Mouse (Mus musculus) frontal cortex, postnatal 36 days (tissue): ENCODE measurements around the gene Rtn4r.

Source experiments
- DNase-seq, 2 experiments: peaks; one replicate each; pipeline ENCODE4 v3.0.0; 2022; ENCODE audit warnings: low spot score in 2 of 2

The Rtn4r gene

DNA sequence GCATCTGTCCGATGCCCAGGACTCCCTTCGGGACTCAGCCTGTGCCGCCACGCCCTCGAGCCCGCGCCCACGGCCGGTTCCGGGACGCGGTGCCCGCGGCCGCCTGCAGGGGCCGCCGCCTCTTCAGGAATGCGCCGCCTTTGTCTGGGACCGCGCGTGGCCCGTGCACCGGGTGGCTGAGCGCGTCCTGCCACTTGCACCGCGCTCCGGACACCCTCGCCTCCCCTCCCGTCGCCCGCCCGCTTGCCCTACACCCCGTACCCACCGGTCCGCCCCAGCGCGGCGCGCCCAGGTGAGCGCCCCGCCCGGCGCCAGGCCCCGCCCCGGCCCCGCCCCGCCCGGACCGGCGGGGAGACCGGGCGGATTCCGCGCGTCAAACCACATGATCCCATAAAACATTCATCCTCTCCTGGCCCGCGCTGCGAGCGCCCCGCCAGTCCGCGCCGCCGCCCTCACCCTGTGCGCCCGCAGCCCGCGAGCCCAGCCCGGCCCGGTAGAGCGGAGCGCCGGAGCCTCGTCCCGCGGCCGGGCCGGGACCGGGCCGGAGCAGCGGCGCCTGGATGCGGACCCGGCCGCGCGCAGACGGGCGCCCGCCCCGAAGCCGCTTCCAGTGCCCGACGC lies at the start of gene Rtn4r:
Gene Rtn4r, plus strand, starts transcription at position 402 of the 621 bp plus-strand sequence.
- DNase-seq: peak in 1 of 2 experiments; percentile 66

- DNase-seq: no peak
Measured at GRCm38 (mm10) chr16:18078314-18079015, 49.0 kb upstream of the Rtn4r start.

- no peak for DNase-seq
Measured at GRCm38 (mm10) chr16:18079300-18079699, 48.1 kb upstream of the Rtn4r start.

DNA sequence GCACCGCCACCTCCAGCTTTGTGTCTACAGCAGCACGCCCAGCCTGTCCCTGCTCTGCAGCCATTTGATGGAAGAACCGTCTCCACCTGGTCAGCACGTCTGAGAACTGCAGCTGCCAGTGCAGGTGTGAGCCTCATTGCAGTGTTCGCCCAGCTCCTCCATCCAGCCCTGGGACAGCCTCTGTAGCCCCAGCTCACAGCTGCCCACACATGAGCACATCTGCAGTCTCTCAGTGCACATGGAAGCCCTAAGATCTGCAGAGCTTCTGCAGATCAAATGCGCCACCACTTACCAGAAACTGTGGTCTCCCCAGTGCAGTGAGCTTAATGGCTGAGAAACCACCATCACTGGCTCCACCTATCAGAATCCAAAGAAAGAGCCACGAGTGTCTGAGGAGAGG lies 47.3 kb upstream of the Rtn4r start:
- no peak for DNase-seq

DNA sequence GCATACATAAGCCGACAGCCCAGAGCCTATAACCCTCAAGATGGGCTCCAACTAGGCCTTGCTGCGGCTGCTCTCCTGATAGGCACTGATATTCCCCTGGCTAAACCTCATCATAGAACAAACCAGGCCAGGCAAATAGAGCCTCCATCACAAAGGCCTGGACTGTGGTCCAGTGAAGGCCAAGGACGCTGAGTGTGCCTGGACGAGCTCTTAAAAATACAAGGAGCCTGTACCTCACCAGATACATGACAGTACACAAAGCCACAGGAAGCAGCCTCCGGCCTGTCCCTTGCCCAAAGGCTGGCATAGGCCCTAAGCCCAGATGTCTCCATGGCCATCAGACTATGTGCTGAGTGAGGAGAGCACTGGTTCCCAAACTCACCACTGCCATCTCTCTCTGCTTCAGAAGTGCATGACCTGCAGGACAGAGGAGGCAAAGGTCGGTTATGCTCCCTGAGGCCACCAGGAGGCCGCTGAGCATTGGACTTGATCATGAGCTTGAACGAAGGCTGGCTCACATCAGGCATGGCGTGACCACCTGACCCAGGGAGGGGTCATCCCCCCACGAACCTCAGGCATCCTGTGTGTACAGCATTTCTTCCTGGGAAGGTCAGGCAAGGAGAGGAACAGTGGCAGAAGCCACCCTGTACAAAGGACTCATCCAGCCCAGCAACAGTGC lies 46.2 kb upstream of the Rtn4r start:
- no peak for DNase-seq

DNA sequence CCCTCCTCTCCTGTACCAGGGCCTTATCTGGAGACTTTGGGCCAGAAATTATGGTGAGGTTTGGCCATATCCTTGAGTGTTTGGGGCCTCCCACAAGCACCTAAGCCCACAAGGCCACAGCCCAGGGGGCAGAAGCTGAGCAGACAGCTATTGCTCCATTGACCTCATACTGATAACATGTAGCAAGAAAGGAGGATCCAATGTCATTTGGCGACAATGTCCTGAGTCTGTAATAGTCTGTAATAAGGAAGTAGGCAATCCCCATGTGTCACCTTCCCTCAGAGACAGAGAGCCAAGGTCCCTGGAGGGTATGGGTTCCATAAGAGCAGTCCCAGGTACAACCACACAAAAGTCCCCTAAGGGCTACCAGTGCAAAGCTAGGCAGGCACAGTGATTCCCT lies 45.2 kb upstream of the Rtn4r start:
- no peak for DNase-seq

GRCm38 (mm10) chr16:18083231-18083951 lies 44.1 kb upstream of the Rtn4r start:
- peak; percentile 44 to 62 for DNase-seq

- DNase-seq: no peak
Measured at GRCm38 (mm10) chr16:18084262-18084661, 43.2 kb upstream of the Rtn4r start.

DNA sequence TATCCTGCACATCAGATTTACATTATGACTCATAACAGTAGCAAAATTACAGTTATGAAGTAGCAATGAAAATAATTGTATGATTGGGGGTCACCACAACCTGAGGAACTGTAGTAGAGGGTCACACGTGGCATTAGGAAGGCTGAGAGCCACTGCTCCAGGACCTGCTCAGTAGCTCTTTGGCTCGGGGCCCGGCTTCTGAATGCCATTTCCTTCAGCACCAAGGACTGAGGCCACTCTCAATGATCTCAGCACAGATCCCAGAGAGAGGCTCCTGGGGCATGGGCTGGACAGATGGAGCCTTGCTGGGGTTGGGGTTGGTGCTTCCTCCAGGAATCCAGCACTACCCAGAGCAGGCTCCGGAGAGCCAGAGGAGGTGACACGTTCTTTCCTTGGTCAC lies 40.3 kb upstream of the Rtn4r start:
- peak in 1 of 2 experiments; percentile 40 for DNase-seq

GRCm38 (mm10) chr16:18096348-18096747 lies 31.1 kb upstream of the Rtn4r start:
- no peak for DNase-seq

- DNase-seq: no peak
Measured at GRCm38 (mm10) chr16:18102816-18103215, 24.6 kb upstream of the Rtn4r start.

- DNase-seq: no peak
Measured at GRCm38 (mm10) chr16:18103366-18103765, 24.1 kb upstream of the Rtn4r start.

DNA sequence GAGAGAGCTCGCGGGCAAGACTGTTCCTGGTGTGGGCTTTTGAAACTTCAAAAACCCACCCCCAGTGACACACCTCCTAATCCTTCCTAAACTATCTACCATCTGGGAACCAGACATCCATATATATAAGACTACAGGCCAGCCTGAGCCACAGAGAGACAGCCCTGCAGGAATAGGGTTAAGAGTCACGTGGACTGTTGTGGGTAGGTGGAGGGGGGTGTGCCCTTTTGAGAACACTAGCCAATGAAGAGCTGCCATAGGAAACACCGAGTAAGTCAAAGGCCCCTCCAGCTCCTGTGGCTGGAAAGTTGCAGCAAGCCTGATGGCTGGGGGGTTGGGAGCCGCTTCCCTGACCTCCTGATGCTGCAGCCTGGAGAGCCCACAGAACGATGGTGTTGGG lies 23.6 kb upstream of the Rtn4r start:
- no peak for DNase-seq

DNA sequence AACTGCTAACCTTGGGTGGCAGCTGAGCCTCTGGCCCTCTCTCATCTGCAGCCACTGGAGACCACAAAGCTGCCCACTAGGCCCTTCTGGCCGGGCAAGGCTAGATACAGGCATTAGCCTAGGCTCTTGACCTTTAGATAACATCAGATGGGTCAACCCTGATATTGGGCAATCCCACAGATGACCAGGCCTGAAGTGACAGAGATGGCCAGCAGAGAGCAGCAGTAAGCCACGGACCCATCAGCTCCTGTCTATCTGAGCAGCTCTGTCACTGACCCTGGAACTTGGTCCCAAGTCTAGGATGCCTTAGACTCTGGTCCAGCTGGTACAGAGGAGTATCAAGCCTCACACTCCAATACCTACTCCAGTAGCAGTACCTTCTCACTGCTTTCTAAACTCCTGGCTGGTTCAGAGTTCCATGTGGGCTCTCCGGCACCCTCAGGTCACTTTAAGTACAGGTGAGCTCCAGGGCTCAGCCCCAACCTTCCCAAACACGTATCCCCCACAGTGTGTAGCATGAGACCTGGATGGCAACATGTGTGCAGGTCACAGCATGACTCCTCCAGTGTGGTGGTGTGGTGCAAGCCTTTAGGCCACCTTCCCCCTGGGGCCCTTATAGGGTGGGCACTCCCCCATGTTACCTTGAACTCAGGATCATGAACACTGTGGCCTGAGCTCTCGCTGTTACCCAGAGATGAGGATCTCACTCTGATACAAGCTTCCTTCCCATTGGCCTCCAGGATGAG lies 19.0 kb upstream of the Rtn4r start:
- DNase-seq: peak; percentile 68 to 84

DNA sequence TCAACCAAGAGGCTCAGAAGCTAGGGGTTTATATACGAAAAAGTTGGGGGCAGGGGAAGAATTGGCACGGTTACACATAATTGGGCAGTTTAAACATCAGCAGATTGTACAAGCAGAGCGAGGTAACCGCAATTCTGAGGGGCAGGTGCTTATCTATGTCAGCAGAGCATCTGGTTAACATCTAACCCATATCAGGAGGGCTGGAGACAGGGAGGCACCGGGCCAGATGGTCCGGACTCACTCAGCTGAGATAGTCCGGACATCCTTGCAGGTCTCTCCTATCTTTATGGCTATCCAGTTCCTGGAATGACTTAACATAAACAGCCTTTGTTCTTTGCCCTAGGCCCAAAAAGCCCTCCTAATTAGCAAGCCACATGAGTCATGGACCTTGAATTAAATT lies 16.4 kb upstream of the Rtn4r start:
- DNase-seq: no peak

DNA sequence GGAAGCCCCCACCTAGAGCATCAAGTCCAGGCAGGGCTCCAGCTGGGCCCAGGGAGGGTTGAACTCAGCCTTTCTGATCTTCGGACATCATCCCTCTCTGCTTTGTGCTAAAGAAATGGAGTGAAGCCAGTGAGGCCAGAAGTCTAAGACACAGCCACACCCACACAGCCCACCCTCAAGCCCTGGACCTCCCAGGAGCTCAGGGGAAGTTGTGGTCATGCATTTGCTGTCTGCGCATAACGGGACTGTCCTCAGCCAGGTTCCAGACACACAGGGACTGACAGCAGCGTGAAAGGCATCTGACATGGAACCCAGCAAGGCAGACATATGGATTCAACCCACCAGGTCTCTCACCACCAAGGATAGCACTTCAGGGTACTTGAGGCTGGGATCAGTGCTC lies 11.0 kb upstream of the Rtn4r start:
- no peak for DNase-seq

DNA sequence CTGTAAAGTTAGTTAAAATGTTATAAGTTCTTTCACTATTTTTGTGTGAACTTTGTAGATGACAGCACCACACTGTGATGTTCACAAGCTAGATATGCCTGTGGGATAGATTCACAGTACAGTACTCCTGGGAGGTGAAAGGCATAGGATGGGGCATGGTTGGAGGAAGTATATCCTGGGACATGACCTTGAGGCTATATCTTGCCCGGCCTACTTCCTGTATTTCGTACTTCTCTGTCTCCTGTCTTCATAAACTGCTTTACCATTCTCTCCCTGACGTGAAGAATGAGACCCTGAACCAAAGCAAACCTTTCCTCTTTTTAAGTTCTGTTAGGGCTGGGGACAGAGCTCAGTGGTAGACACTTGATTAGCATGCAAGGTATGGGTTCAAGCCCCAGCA lies 9.2 kb upstream of the Rtn4r start:
- DNase-seq: no peak

GRCm38 (mm10) chr16:18119031-18119730 lies 8.3 kb upstream of the Rtn4r start:
- peak in 1 of 2 experiments; percentile 55 for DNase-seq

DNA sequence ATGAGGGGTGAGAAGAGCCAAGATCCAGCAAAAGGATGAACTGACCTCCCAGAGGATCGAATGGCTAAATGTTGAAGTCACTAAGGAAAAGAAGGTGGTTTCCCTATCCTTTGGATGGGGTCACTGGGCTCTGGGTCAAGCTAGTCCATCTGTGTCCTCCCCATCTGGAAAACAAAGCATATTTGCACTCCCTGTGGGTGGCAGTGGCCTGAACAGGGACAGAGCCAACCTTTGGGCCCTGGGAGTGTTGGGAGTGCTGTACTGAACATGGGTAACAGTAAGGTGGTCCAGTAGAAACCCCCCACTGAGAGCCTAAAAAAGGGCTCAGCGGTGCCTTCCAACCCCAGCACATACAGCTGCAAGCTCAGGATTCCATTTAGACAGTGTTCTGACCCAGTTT lies 4.7 kb upstream of the Rtn4r start:
- DNase-seq: no peak

DNA sequence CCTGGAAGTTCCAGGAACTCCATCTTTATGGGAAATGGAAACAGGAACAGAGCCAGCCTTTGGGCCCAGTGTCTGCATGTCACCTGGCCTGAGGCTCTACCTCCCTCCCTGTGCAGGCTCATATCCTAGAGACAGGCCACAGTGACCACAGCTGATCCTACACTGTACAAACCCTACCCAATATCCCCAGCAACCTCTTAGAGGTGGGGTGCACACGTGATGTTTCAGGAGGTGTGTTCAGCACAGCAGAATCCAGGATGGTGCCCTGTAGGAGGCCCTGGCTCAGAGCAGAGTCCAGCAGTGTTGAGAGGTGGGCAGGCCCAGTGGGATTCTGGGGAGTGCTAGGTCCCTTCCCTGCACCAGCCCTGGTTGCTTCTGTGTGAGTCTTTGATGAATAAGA lies 4.0 kb upstream of the Rtn4r start:
- DNase-seq: no peak

DNA sequence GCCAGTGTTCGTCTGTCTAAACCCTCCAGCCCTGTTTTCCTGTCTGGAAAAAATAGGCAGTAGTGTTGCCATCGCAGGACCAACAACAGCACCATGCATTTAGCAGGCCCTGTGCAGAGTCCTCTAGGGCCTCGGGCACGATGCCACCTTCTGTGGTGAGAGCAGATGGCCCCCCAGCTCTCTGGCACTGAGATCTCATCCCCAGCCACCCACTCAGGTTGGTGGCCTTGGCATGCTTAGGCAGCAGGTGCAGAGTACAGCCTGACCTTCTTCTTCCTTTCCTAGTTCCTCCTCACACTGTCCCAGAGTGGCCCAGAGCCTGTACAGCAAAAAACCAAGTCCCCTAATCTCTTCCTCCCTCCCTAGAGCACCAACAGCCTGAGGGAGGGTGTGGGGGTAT lies 3.4 kb upstream of the Rtn4r start:
- DNase-seq: no peak
